8 mouse cellular contexts compared by ENCODE assay signal in the genomic region with DNA sequence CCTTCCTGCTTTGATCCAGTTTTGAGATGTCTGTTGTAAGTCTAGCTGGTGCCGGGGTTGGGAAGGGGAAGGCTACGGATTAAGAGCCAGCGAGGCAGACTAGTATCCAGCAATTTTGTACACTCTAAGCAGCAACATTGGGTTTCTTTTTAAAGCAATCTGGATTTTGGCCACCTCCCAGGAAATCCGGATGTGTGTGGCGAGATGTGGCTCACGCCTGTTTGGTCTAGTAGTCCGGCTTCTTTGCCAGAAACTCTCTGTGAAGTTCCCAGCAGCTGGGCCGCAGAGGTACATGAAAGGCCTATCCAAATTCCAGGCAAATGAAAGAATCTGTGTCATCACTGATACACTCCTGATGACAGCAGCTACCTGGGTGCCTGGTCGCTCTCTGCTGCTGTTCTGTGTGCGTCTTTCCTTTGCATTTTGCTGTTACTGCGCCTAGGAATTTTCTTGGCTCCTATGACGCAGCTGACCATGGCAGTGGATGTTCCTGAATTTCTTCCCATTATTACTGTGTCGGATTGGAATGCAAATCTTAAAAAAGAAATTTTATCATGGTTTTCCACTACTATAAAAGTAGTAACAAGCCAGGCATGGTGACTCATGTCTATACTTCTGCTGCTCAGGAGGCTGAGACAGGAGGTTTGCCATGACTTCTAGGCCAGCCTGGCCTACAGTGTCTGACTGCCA. TPM values are rescaled to one million over a fixed set of nuclear protein-coding genes. Genes with fewer than 3 reads are reported as not detected.
A peak's percentile ranks its signal among the peaks of the same experiment; 100 is the strongest.
DNase-seq lines count a peak whose midpoint lies in the region; ATAC-seq and TF ChIP-seq lines count a peak whose summit lies in the region.

No protein-coding gene starts in this region.

- H3K36me3 ChIP-seq in forebrain, postnatal 0 days (ENCODE audit: insufficient read depth), result no peaks in the 10 kb centered on the region
- H3K36me3 ChIP-seq in forebrain, embryonic 13.5 days (ENCODE audit: poor library complexity, severe bottlenecking), result no peaks in the 10 kb centered on the region

- H3K4me1 ChIP-seq in forebrain, postnatal 0 days (ENCODE audit: insufficient read depth), result peaks cover 11% of the 10 kb centered on the region; the same call in 1 of the 2 replicates
- peaks cover 37% of the 10 kb centered on the region for H3K4me1 ChIP-seq in forebrain, embryonic 13.5 days

- no peak overlapping the region for H3K9ac ChIP-seq in forebrain, postnatal 0 days
- no peak overlapping the region for H3K9ac ChIP-seq in forebrain, embryonic 13.5 days

- no peak for TF ChIP-seq CTCF in forebrain, postnatal 0 days (IDR thresholded peaks at IDR 0.05; ENCODE audit: low read depth)

- no peak overlapping the region for H3K4me3 ChIP-seq in forebrain, postnatal 0 days (ENCODE audit: low read depth, low read length)
- H3K4me3 ChIP-seq in forebrain, embryonic 13.5 days, result no peak overlapping the region

- 61% methylated on average over 13 of the region's 13 CpGs for WGBS in forebrain, postnatal 0 days
- WGBS in forebrain, embryonic 13.5 days, result 83% methylated on average over 13 of the region's 13 CpGs

- H3K27me3 ChIP-seq in forebrain, postnatal 0 days (ENCODE audit: insufficient read depth, low read length), result no peaks in the 10 kb centered on the region
- H3K27me3 ChIP-seq in forebrain, embryonic 13.5 days, result no peaks in the 10 kb centered on the region

- no peak overlapping the region for H3K4me2 ChIP-seq in forebrain, postnatal 0 days (ENCODE audit: low read depth)
- H3K4me2 ChIP-seq in forebrain, embryonic 13.5 days, result no peak overlapping the region

- no peak overlapping the region for H3K27ac ChIP-seq in forebrain, postnatal 0 days (ENCODE audit: low read depth, low read length)
- H3K27ac ChIP-seq in forebrain, embryonic 13.5 days, result no peak overlapping the region

- DNase-seq in forebrain, postnatal 0 days, result peak; percentile 49
- peak; percentile 40 for DNase-seq in urinary bladder, postnatal 25 days (ENCODE audit: low spot score)
- no peak for DNase-seq in urinary bladder, postnatal 4 days (ENCODE audit: low spot score in 2 of 2)
- peak; percentile 67 to 77 for DNase-seq in kidney, postnatal 25 days
- no peak for DNase-seq in adrenal gland, adult 8-10 months
- DNase-seq in neural tube, embryonic 10.5 days (ENCODE audit: extremely low spot score, low spot score), result no peak
- DNase-seq in adrenal gland, adult 2 months, result no peak

- peak; percentile 38 for ATAC-seq in forebrain, postnatal 0 days
- ATAC-seq in forebrain, embryonic 13.5 days, result no peak

- H3K9me3 ChIP-seq in forebrain, postnatal 0 days (ENCODE audit: low read length), result no peaks in the 10 kb centered on the region
- H3K9me3 ChIP-seq in forebrain, embryonic 13.5 days (replicated peaks), result no peaks in the 10 kb centered on the region

RNA-seq across cellular contexts. Expression of a gene that starts 38.7 kb away (rescaled TPM):
- total RNA-seq in forebrain, postnatal 0 days (2014; rRNA removed), result 27.7 and 46.9 TPM in 2 replicates
- polyA plus RNA-seq in forebrain, postnatal 0 days (2015; fragmentation: Nextera tagmentation; extraction: Ambion mirVana), result 47.1 and 76.7 TPM in 2 replicates
- polyA plus RNA-seq in forebrain, embryonic 13.5 days (2015; fragmentation: Nextera tagmentation; extraction: Ambion mirVana), result 31.4 and 37.0 TPM in 2 replicates
- 10 to 100 TPM; 18.8 to 34.0 (median 25.4) TPM for total RNA-seq in adrenal gland, adult 8-10 months (2022)
- 10 to 100 TPM; 24.2 to 26.0 TPM for total RNA-seq in adrenal gland, adult 2 months (2021)
- polyA plus RNA-seq in adrenal gland, adult 2 months (2012; rRNA removed), result 31.7 and 33.5 TPM in 2 replicates

Comparison
In these comparisons a context has a peak if more than half of its experiments do, and no peak if none do; other contexts are left out.
1. DNase-seq: peak in forebrain, postnatal 0 days (single experiment), urinary bladder, postnatal 25 days (single experiment) and kidney, postnatal 25 days (2 of 2); none in urinary bladder, postnatal 4 days (0 of 2), adrenal gland, adult 8-10 months (single experiment), neural tube, embryonic 10.5 days (single experiment) and adrenal gland, adult 2 months (single experiment).